Mouse (Mus musculus) heart, postnatal 0 days (tissue): ENCODE measurements around the gene Srd5a1.

Experiments
- CTCF ChIP-seq: IDR thresholded peaks from 2 replicates; pipeline ENCODE4 v1.5.1; 2016; ENCODE audit warnings: antibody characterized with exemption, control low read depth, low read depth
- EP300 ChIP-seq: IDR thresholded peaks from 2 replicates; pipeline ENCODE4 v1.6.1; 2016; ENCODE audit warnings: antibody characterized with exemption, low read depth

DNA sequence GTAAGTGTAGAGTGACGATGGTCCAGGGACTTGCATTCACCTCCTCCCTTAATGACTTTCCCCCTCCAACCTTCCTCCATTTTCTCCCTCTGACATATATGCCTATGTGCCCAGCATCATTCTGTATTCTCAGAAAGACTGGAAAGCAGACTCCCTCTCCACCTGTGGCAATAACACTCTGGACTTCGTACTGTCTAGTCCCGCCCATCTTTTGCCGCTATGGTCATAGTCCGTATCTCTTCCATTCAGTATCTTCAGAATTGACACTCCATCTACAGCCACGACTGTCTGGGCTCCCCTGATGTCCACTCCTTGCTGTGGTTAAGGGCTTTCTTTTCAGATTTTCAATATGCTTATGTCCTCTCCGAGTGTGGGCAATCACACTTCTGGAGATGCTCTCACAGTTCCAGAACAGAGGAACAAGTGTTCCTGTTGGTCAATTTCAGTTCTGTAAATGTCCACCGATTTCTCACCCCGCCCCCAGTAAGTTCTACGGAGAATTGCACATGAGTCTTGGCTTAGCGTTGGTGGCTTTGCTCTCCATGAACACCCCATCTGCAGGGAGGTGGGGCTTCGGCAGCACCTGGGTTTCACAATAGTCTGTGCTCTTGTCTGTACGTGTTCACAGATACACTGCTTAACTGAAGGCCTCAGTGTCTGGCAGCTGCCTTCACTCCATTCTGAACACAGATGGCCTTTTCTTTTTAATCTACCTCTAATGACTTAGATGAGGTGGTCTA, 33.4 kb upstream of the Srd5a1 start:
- TF ChIP-seq CTCF: no peak
- TF ChIP-seq EP300: no peak
